In genomic region chr13:73892493-73893178, GRCm38 (mm10) we compare ENCODE assay signal across 8 mouse cellular contexts. TPM values are rescaled to one million over a fixed set of nuclear protein-coding genes. Genes with fewer than 3 reads are reported as not detected.
DNase-seq lines count a peak whose midpoint lies in the region; ATAC-seq and TF ChIP-seq lines count a peak whose summit lies in the region.
"Had no signal": no experiment of that assay in that cellular context is flagged by ENCODE, and none has a peak within 500 bp of the region (broad histone marks: within the 10 kb centered on the region; RNA-seq: fewer than 3 reads in every experiment).

No protein-coding gene starts in this region.

- H3K9me3 ChIP-seq in lung, embryonic 15.5 days, result no peaks in the 10 kb centered on the region
- H3K9me3 ChIP-seq in heart, embryonic 14.5 days (ENCODE audit: control insufficient read depth, low read length), result no peaks in the 10 kb centered on the region

- no peak for DNase-seq in lung, adult 2 months
- DNase-seq in kidney, postnatal 36 days, result peak; percentile 54 to 60
- DNase-seq in right cerebral cortex, adult 18-20 months, result no peak
- DNase-seq in right cerebral cortex, postnatal 4 days, result no peak

- no peaks in the 10 kb centered on the region for H3K27me3 ChIP-seq in lung, embryonic 15.5 days
- no peaks in the 10 kb centered on the region for H3K27me3 ChIP-seq in heart, embryonic 14.5 days (ENCODE audit: control insufficient read depth, insufficient read depth, low read length)

- H3K36me3 ChIP-seq in lung, embryonic 15.5 days, result no peaks in the 10 kb centered on the region
- no peaks in the 10 kb centered on the region for H3K36me3 ChIP-seq in heart, embryonic 14.5 days (ENCODE audit: control insufficient read depth, insufficient read depth, low read length)

- no peak overlapping the region for H3K4me2 ChIP-seq in lung, embryonic 15.5 days
- no peak overlapping the region for H3K4me2 ChIP-seq in heart, embryonic 14.5 days (ENCODE audit: low read length)

- TF ChIP-seq POLR2A in lung, adult 2 months (IDR thresholded peaks at IDR 0.05; ENCODE audit: borderline replicate concordance, extremely low read depth, low read depth, low read length), result no peak

- TF ChIP-seq CTCF in lung, adult 2 months (IDR thresholded peaks at IDR 0.05; ENCODE audit: insufficient read depth, low read length), result no peak

- H3K4me3 ChIP-seq in lung, embryonic 15.5 days, result no peak overlapping the region
- H3K4me3 ChIP-seq in lung, adult 2 months (replicated peaks; ENCODE audit: extremely low read depth, low read depth, low read length), result no peak overlapping the region
- no peak overlapping the region for H3K4me3 ChIP-seq in heart, embryonic 14.5 days (ENCODE audit: control insufficient read depth in 1 of 2, insufficient read depth in 1 of 2, low read depth in 1 of 2, low read length in 2 of 2)

- 30% methylated on average over 6 of the region's 6 CpGs for WGBS in lung, embryonic 15.5 days
- 22% methylated on average over 6 of the region's 6 CpGs for WGBS in lung, adult 2 months
- 29% methylated on average over 6 of the region's 6 CpGs for WGBS in heart, embryonic 14.5 days

- peaks cover 10% of the 10 kb centered on the region for H3K4me1 ChIP-seq in lung, embryonic 15.5 days
- H3K4me1 ChIP-seq in lung, adult 2 months (ENCODE audit: control insufficient read depth, insufficient read depth, low read length), result 0 out of 2 replicates have a peak, but pooled peaks cover 6% of the 10 kb centered on the region
- peaks cover 4 to 10% of the 10 kb centered on the region in 2 experiments; a peak in 3 of 4 replicates for H3K4me1 ChIP-seq in heart, embryonic 14.5 days (ENCODE audit: control insufficient read depth in 2 of 2, insufficient read depth in 2 of 2, low read length in 2 of 2)

- peak; percentile 76; the same call in 1 of the 2 replicates for ATAC-seq in lung, embryonic 15.5 days (ENCODE audit: borderline replicate concordance, extremely low read depth, low FRiP score, low TSS enrichment)
- ATAC-seq in heart, embryonic 14.5 days (ENCODE audit: insufficient number of reproducible peaks, insufficient read depth, low FRiP score, low read depth), result no peak
- ATAC-seq in monocyte, adult 5-6 weeks (replicated peaks; ENCODE audit: insufficient number of reproducible peaks, low FRiP score, low TSS enrichment, poor library complexity, severe bottlenecking), result no peak

- peak overlapping the region; percentile 48; the same call in 1 of the 2 replicates for H3K27ac ChIP-seq in lung, embryonic 15.5 days
- H3K27ac ChIP-seq in heart, embryonic 14.5 days (replicated peaks in 1 of 2; ENCODE audit: control insufficient read depth in 1 of 2, insufficient read depth in 1 of 2, low read depth in 2 of 2, low read length in 2 of 2), result peak overlapping the region; percentile 2; a peak in 2 of 4 replicates

- H3K9ac ChIP-seq in lung, embryonic 15.5 days, result no peak overlapping the region
- H3K9ac ChIP-seq in heart, embryonic 14.5 days (ENCODE audit: low read length), result no peak overlapping the region

RNA-seq across cellular contexts. Expression of gene Trip13, which starts 44.9 kb away (rescaled TPM):
- polyA plus RNA-seq in lung, embryonic 15.5 days (2015; fragmentation: Nextera tagmentation; extraction: Ambion mirVana), result 42.2 and 44.4 TPM in 2 replicates
- polyA plus RNA-seq in lung, adult 2 months (2012; rRNA removed), result 0.26 and 0.34 TPM in 2 replicates
- 27.7 and 27.9 TPM in 2 replicates for polyA plus RNA-seq in heart, embryonic 14.5 days (2014; fragmentation: Nextera tagmentation; extraction: Ambion mirVana)
- 1.4 to 3.0 TPM (median 2.7 TPM) in 3 replicates for total RNA-seq in monocyte, adult 5-6 weeks (2017)

RNA-seq across cellular contexts. Expression of gene Brd9, which starts 45.0 kb away (rescaled TPM):
- 45.1 and 50.4 TPM in 2 replicates for polyA plus RNA-seq in lung, embryonic 15.5 days (2015; fragmentation: Nextera tagmentation; extraction: Ambion mirVana)
- 24.3 and 36.3 TPM in 2 replicates for polyA plus RNA-seq in lung, adult 2 months (2012; rRNA removed)
- 37.1 and 38.6 TPM in 2 replicates for polyA plus RNA-seq in heart, embryonic 14.5 days (2014; fragmentation: Nextera tagmentation; extraction: Ambion mirVana)
- 129 to 150 TPM (median 134 TPM) in 3 replicates for total RNA-seq in monocyte, adult 5-6 weeks (2017)

RNA-seq across cellular contexts. Expression of gene Nkd2, which starts 45.2 kb away (rescaled TPM):
- polyA plus RNA-seq in lung, embryonic 15.5 days (2015; fragmentation: Nextera tagmentation; extraction: Ambion mirVana), result 4.3 and 4.7 TPM in 2 replicates
- 12.1 and 14.2 TPM in 2 replicates for polyA plus RNA-seq in lung, adult 2 months (2012; rRNA removed)
- polyA plus RNA-seq in heart, embryonic 14.5 days (2014; fragmentation: Nextera tagmentation; extraction: Ambion mirVana), result 2.4 and 3.3 TPM in 2 replicates
- total RNA-seq in monocyte, adult 5-6 weeks (2017), result not detected in 3 replicates
- total RNA-seq: common myeloid progenitor, adult 5-6 weeks had no signal

Comparison
In these comparisons a context has a peak if more than half of its experiments do, and no peak if none do; other contexts are left out.
1. RNA of gene Trip13, which starts 44.9 kb away (polyA plus RNA-seq): 42.2 to 44.4 TPM in lung, embryonic 15.5 days and 27.7 to 27.9 TPM in heart, embryonic 14.5 days; 0.26 to 0.34 TPM in lung, adult 2 months; every median in the first group is over 10 times any median in the second.
2. DNase-seq: peak in kidney, postnatal 36 days (2 of 2); none in lung, adult 2 months (single experiment), right cerebral cortex, adult 18-20 months (single experiment) and right cerebral cortex, postnatal 4 days (single experiment).